Mouse (Mus musculus): ENCODE data around the gene Pate2. TPM values are rescaled to one million over a fixed set of nuclear protein-coding genes. Genes with fewer than 3 reads are reported as not detected.
"Not testable (repeated sequence)": the region's sequence is repeated elsewhere in the genome, so short reads cannot be mapped to it uniquely, and the experiment has no call there.

Pate2 gene
- polyA plus RNA-seq, 1 experiment from 2014 or later, result 0.84 TPM

DNA sequence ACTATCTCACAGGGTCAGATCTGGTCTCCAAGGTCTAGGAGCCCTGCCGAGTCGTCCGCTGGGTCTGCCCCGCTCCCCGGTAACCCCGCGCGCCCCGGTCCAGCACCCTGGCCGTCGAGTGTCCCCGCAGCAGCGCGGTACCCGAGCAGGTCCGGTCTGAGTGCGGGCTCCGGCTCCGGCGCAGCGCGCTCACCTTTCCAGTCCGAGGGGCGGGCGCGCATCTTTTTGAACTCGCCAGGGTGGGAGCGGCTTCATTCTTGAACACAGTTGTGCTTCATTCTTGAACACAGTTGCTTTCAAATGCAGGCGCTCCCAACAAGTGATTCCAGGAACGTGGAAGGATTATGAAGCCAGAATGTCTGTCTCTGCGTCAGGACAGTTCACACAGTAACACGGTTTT, 4.3 kb downstream of the Pate2 start:
- Histone ChIP-seq H3K4me1 (ENCODE audit: insufficient read depth, low read length) (peaks cover 5% of the 10 kb centered on the region), H3K27me3 (ENCODE audit: insufficient read depth, low read length) (peaks cover 22% of the 10 kb centered on the region), H3K9ac (replicated peaks; ENCODE audit: low read length) (0 out of 2 replicates have a peak overlapping the region, but pooled peaks have one; percentile 11), H3K4me2 (replicated peaks; ENCODE audit: low read depth, low read length) (peak overlapping the region; percentile 54), H3K4me3 (ENCODE audit: low read length) (peak overlapping the region; percentile 33), H3K36me3 (ENCODE audit: insufficient read depth, low read length) (no peaks in the 10 kb centered on the region), H3K27ac (ENCODE audit: low read length) (no peak overlapping the region), H3K9me3 (ENCODE audit: low read length) (no peaks in the 10 kb centered on the region)
- no peak for ATAC-seq (ENCODE audit: low FRiP score, low TSS enrichment)
- WGBS, result 4% methylated on average over 32 of the region's 32 CpGs

GRCm38 (mm10) chr9:35587674-35588073, 17.6 kb downstream of the Pate2 start:
- 69% methylated on average over 1 of the region's 1 CpGs for WGBS
- H3K4me2 ChIP-seq (replicated peaks; ENCODE audit: low read depth, low read length), result no peak overlapping the region
- H3K36me3 ChIP-seq (ENCODE audit: insufficient read depth, low read length), result no peaks in the 10 kb centered on the region
- no peak for ATAC-seq (ENCODE audit: low FRiP score, low TSS enrichment)
- H3K9me3 ChIP-seq (ENCODE audit: low read length), result no peaks in the 10 kb centered on the region
- H3K27ac ChIP-seq (ENCODE audit: low read length), result no peak overlapping the region
- no peak overlapping the region for H3K4me3 ChIP-seq (ENCODE audit: low read length)
- H3K9ac ChIP-seq (replicated peaks; ENCODE audit: low read length), result no peak overlapping the region
- no peaks in the 10 kb centered on the region for H3K4me1 ChIP-seq (ENCODE audit: insufficient read depth, low read length)
- H3K27me3 ChIP-seq (ENCODE audit: insufficient read depth, low read length), result no peaks in the 10 kb centered on the region

DNA sequence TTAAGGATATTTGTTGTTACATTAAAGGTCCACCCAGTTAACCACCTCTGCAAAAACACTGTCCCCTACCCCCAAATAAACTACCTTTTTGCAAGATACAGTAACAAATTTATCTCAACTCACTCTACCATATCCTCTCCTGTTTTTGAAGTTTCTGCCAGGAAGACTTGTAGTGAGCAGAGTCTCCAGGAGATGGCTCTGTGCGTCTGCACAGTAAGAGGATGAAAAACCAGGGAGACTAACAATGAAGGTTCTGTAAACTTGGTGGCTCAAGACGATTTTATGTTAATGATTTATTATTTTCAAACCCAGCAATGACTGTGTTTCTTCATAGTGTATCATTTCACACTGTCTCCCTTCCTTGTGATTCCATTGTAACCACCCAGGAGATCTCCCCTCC, 22.8 kb downstream of the Pate2 start:
- H3K27me3 ChIP-seq (ENCODE audit: insufficient read depth, low read length), result no peaks in the 10 kb centered on the region
- peak; percentile 74; the same call in 1 of the 2 replicates for ATAC-seq (ENCODE audit: low FRiP score, low TSS enrichment)
- 6% methylated on average over 2 of the region's 2 CpGs for WGBS
- no peak overlapping the region for H3K4me3 ChIP-seq (ENCODE audit: low read length)
- no peak overlapping the region for H3K4me2 ChIP-seq (replicated peaks; ENCODE audit: low read depth, low read length)
- no peak overlapping the region for H3K27ac ChIP-seq (ENCODE audit: low read length)
- no peaks in the 10 kb centered on the region for H3K4me1 ChIP-seq (ENCODE audit: insufficient read depth, low read length)
- no peaks in the 10 kb centered on the region for H3K36me3 ChIP-seq (ENCODE audit: insufficient read depth, low read length)
- peaks cover 4% of the 10 kb centered on the region; the same call in 1 of the 2 replicates for H3K9me3 ChIP-seq (ENCODE audit: low read length)
- no peak overlapping the region for H3K9ac ChIP-seq (replicated peaks; ENCODE audit: low read length)

DNA sequence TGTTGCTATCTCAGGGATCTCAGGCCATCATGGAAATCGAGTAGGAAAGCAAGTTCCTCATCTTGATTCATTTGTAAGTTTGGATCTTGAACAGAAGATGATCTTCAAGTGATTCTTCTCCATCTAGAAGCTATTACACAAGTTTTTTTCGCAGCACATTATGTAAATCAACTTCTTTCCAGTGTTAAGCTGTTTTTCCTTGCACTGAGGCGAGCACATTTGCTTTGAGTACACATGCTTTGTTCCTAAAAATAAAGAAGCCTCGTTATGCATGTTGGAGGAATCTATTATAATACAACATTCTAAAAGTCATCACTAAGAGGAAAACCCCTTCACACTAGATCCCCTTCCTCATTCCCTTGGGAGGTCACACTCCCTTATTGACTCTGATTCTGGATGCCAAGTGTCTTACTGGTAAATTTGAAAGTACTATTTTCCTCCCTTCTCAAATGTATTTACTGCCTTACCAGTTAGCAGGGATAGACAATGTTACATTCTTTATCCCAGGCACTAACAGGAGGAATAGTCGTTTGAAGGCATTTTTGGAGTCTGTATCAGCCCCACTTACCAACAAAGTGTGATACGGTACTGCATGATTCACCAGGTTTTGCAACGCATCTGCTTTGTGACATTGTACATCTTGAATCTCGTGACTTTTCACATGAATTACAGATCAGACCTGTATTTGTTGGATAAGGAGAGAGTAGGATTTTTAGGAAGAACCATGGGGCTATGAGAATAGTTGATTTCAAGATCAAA, 37.7 kb downstream of the Pate2 start:
- Histone ChIP-seq H3K27me3 (ENCODE audit: insufficient read depth, low read length) (no peaks in the 10 kb centered on the region), H3K4me2 (replicated peaks; ENCODE audit: low read depth, low read length) (no peak overlapping the region), H3K36me3 (ENCODE audit: insufficient read depth, low read length) (no peaks in the 10 kb centered on the region), H3K4me1 (ENCODE audit: insufficient read depth, low read length) (no peaks in the 10 kb centered on the region), H3K9me3 (ENCODE audit: low read length) (no peaks in the 10 kb centered on the region), H3K27ac (ENCODE audit: low read length) (no peak overlapping the region), H3K9ac (replicated peaks; ENCODE audit: low read length) (no peak overlapping the region), H3K4me3 (ENCODE audit: low read length) (no peak overlapping the region)
- ATAC-seq (ENCODE audit: low FRiP score, low TSS enrichment), result no peak
- 67% methylated on average over 8 of the region's 8 CpGs for WGBS

GRCm38 (mm10) chr9:35611841-35612240, 41.8 kb downstream of the Pate2 start, which contains the start of gene Pate4:
TSS of gene Pate4 (minus strand) at chr9:35611941.
- Histone ChIP-seq H3K9ac (replicated peaks; ENCODE audit: low read length) (no peak within 1 kb of the TSS), H3K4me2 (replicated peaks; ENCODE audit: low read depth, low read length) (no peak within 1 kb of the TSS), H3K27ac (ENCODE audit: low read length) (no peak within 1 kb of the TSS), H3K36me3 (ENCODE audit: insufficient read depth, low read length) (no peaks in the 10 kb centered on the region), H3K4me3 (ENCODE audit: low read length) (no peak within 1 kb of the TSS), H3K4me1 (ENCODE audit: insufficient read depth, low read length) (no peaks in the 10 kb centered on the region), H3K9me3 (ENCODE audit: low read length) (no peaks in the 10 kb centered on the region), H3K27me3 (ENCODE audit: insufficient read depth, low read length) (no peaks in the 10 kb centered on the region)
- 92% methylated on average over 1 of the region's 1 CpGs for WGBS
- ATAC-seq (ENCODE audit: low FRiP score, low TSS enrichment), result no peak

DNA sequence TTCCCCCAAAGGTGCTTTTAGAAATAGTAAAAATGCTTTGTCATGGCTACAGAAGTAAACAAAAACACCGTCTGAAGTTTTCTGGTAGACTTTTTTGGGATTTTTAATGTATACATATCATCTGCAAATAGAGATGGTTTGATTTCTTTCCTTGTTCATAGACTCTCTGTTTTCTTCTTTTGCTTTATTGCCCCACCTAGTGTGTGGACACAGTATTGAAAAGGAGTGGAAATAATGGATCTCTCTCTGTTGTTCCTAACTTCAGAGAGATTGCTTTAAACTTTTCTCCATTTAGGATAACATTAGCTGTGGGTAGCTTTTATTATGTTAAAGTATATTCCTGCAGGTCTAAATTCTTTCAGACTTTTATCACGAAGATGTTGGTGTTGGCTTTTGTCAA, 43.9 kb downstream of the Pate2 start:
- H3K4me1 ChIP-seq (ENCODE audit: insufficient read depth, low read length), result no peaks in the 10 kb centered on the region
- H3K9ac ChIP-seq (replicated peaks; ENCODE audit: low read length), result no peak overlapping the region
- H3K27ac ChIP-seq (ENCODE audit: low read length), result no peak overlapping the region
- H3K36me3 ChIP-seq (ENCODE audit: insufficient read depth, low read length), result no peaks in the 10 kb centered on the region
- no peak overlapping the region for H3K4me3 ChIP-seq (ENCODE audit: low read length)
- 28% methylated on average over 2 of the region's 2 CpGs for WGBS
- no peak overlapping the region for H3K4me2 ChIP-seq (replicated peaks; ENCODE audit: low read depth, low read length)
- H3K27me3 ChIP-seq (ENCODE audit: insufficient read depth, low read length), result no peaks in the 10 kb centered on the region
- no peaks in the 10 kb centered on the region for H3K9me3 ChIP-seq (ENCODE audit: low read length)
- no peak for ATAC-seq (ENCODE audit: low FRiP score, low TSS enrichment)

DNA sequence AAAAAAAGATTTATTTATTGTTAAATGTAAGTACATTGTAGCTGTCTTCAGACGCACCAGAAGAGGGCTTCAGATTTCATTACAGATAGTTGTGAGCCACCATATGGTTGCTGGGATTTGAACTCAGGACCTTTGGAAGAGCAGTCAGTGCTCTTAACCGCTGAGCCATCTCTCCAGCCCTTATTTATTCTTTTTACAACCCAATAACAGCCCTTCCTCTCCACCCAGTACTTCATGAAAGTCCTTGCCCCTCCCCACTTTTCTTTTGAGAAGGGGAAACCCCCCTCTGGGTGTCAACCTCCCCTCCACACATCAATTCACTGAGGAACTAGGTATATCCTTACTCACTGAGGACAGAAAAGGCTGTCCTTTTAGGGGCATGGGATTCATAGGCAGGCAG, 46.7 kb downstream of the Pate2 start:
- H3K4me2 ChIP-seq (replicated peaks; ENCODE audit: low read depth, low read length); H3K27ac ChIP-seq (ENCODE audit: low read length); H3K27me3 ChIP-seq (ENCODE audit: insufficient read depth, low read length); H3K36me3 ChIP-seq (ENCODE audit: insufficient read depth, low read length); H3K4me3 ChIP-seq (ENCODE audit: low read length); H3K9ac ChIP-seq (replicated peaks; ENCODE audit: low read length); H3K9me3 ChIP-seq (ENCODE audit: low read length); H3K4me1 ChIP-seq (ENCODE audit: insufficient read depth, low read length); ATAC-seq (ENCODE audit: low FRiP score, low TSS enrichment): not testable (repeated sequence)
- 67% methylated on average over 2 of the region's 2 CpGs for WGBS

- WGBS, result 83% methylated on average over 1 of the region's 1 CpGs
- Histone ChIP-seq H3K4me2 (replicated peaks; ENCODE audit: low read depth, low read length) (no peak overlapping the region), H3K27ac (ENCODE audit: low read length) (no peak overlapping the region)
Observed at GRCm38 (mm10) chr9:35632981-35633380, 62.9 kb downstream of the Pate2 start.

DNA sequence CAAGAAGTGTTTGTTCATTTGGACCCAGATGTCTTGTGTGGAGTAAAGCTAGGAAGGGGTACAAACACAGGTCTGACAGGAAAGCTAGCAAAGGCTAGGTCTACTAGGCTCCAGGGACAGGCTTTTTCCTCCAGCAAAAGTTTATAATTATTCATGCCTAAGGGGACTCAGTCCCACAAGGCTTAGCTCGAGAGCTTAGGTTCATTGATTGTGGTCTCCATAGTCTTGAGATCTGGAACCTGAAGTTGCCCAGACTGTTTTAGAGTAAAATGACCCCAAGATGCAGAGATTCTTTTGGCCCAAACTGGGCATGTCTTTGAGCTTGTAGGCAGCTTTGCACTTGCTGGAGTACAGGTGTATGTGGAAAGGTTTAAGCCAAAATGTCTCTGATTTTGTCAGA, 78.0 kb downstream of the Pate2 start, which contains the start of gene Pate3:
Gene Pate3, minus strand, starts transcription at position 101 of the 400 bp plus-strand sequence.
- 78% methylated on average over 1 of the region's 1 CpGs for WGBS
- Histone ChIP-seq H3K36me3 (ENCODE audit: insufficient read depth, low read length) (no peaks in the 10 kb centered on the region), H3K4me2 (replicated peaks; ENCODE audit: low read depth, low read length) (no peak within 1 kb of the TSS), H3K27me3 (ENCODE audit: insufficient read depth, low read length) (no peaks in the 10 kb centered on the region), H3K9me3 (ENCODE audit: low read length) (no peaks in the 10 kb centered on the region; the same call in 1 of the 2 replicates), H3K4me1 (ENCODE audit: insufficient read depth, low read length) (no peaks in the 10 kb centered on the region), H3K4me3 (ENCODE audit: low read length) (no peak within 1 kb of the TSS), H3K27ac (ENCODE audit: low read length) (no peak within 1 kb of the TSS), H3K9ac (replicated peaks; ENCODE audit: low read length) (no peak within 1 kb of the TSS)
- no peak for ATAC-seq (ENCODE audit: low FRiP score, low TSS enrichment)

More at GRCm38 (mm10) chr9:35632981-35633380, 62.9 kb downstream of the Pate2 start:
- H3K36me3 ChIP-seq (ENCODE audit: insufficient read depth, low read length), result no peaks in the 10 kb centered on the region
- H3K27me3 ChIP-seq (ENCODE audit: insufficient read depth, low read length), result no peaks in the 10 kb centered on the region
- H3K4me3 ChIP-seq (ENCODE audit: low read length), result no peak overlapping the region
- H3K9ac ChIP-seq (replicated peaks; ENCODE audit: low read length), result no peak overlapping the region
- H3K4me1 ChIP-seq (ENCODE audit: insufficient read depth, low read length), result no peaks in the 10 kb centered on the region
- H3K9me3 ChIP-seq (ENCODE audit: low read length), result no peaks in the 10 kb centered on the region
- ATAC-seq (ENCODE audit: low FRiP score, low TSS enrichment), result no peak

GRCm38 (mm10) chr9:35673557-35673956, 103.5 kb downstream of the Pate2 start:
- no peak for ATAC-seq (ENCODE audit: low FRiP score, low TSS enrichment)
- WGBS, result 83% methylated on average over 2 of the region's 2 CpGs
- Histone ChIP-seq H3K27ac (ENCODE audit: low read length) (no peak overlapping the region), H3K4me1 (ENCODE audit: insufficient read depth, low read length) (no peaks in the 10 kb centered on the region), H3K4me3 (ENCODE audit: low read length) (no peak overlapping the region), H3K36me3 (ENCODE audit: insufficient read depth, low read length) (no peaks in the 10 kb centered on the region), H3K4me2 (replicated peaks; ENCODE audit: low read depth, low read length) (no peak overlapping the region), H3K9ac (replicated peaks; ENCODE audit: low read length) (no peak overlapping the region), H3K27me3 (ENCODE audit: insufficient read depth, low read length) (no peaks in the 10 kb centered on the region), H3K9me3 (ENCODE audit: low read length) (no peaks in the 10 kb centered on the region)
